Mouse (Mus musculus) cerebellum, adult (tissue): Measurements from ENCODE around the gene Fbrs.
"Not testable (repeated sequence)": the region's sequence is repeated elsewhere in the genome, so short reads cannot be mapped to it uniquely, and the experiment has no call there.

Experiments used
- ATAC-seq: cut with Nextera tagmentation; 2 replicates; pipeline ENCODE4 v1.9.2; 2017; ENCODE audit warnings: mild to moderate bottlenecking, moderate library complexity, mixed read lengths; ENCODE audit not compliant: insufficient number of reproducible peaks, low FRiP score, low TSS enrichment

Gene Fbrs

DNA sequence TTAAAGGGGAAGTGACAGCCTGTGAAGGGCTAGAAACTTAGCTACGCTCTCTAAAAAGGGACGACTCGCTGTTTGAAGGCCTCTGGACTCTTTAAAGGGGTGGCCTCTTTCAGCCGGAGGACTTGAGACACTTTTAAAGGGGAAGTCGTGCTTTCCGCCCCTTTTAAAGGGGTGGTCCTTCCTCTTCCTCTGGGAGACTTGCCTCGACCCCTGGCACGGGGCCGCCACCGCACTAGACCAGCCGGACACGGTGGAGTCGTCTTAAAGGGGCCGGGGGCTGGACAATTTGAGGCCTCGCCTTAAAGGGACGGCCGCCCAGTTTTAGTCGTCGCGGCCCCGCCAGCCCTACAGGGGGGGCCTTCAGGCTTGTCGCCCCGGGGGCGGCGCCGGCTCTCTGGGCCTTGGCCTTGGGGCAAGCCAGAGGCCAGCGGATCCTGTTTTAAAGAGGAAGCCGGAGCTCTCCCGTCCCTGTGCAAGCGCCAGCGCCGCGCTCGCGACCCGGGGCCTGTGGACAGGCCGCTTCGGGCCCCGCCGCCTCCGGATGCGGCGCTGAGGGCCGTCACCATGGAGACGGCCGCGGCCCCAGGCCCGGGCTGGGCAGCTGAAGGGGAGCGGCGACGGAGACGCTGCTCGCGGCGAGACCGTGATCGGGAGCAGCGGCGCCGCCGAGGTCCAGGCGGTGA lies at the start of gene Fbrs:
Gene Fbrs, plus strand, starts transcription at position 565 of the 683 bp plus-strand sequence.
- ATAC-seq: peak; percentile 45

DNA sequence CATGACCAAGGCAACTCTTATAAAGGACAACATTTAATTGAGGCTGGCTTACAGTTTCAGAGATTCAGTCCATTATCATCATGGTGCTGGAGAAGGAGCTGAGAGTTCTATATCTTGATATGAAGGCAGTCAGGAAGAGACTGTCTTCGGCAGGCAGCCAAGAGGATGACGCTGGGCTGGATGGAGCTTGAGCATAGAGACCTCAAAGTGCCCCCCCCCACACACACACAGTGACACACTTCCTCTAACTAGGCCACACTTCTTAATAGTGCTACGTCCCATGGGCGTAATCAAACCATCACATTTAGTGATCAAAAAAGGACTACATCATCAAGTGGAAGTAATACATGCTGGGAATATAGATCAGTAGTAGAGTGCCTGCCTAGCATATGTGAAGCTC lies 43.8 kb upstream of the Fbrs start:
- ATAC-seq: no peak

GRCm38 (mm10) chr7:127437724-127438123 lies 41.3 kb upstream of the Fbrs start:
- no peak for ATAC-seq

DNA sequence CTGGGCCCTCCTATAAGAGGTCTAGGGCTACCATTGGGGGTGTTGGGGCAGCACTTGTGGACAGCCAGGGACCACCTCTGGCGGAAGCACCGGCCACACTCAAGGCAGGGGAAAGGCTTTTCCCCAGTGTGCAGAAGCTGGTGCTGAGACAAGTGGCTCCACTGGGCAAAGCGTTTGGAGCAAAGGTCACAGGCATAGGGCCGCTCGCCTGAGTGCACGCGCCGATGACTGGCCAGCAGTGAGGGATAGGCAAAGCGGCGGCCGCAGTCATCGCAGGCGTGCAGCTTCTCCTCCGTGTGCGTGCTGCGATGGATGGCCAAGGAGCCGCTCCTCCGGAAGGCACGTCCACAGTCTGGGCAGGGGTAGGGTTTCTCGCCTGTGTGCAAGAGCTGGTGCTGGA lies 35.0 kb upstream of the Fbrs start:
- ATAC-seq: no peak

DNA sequence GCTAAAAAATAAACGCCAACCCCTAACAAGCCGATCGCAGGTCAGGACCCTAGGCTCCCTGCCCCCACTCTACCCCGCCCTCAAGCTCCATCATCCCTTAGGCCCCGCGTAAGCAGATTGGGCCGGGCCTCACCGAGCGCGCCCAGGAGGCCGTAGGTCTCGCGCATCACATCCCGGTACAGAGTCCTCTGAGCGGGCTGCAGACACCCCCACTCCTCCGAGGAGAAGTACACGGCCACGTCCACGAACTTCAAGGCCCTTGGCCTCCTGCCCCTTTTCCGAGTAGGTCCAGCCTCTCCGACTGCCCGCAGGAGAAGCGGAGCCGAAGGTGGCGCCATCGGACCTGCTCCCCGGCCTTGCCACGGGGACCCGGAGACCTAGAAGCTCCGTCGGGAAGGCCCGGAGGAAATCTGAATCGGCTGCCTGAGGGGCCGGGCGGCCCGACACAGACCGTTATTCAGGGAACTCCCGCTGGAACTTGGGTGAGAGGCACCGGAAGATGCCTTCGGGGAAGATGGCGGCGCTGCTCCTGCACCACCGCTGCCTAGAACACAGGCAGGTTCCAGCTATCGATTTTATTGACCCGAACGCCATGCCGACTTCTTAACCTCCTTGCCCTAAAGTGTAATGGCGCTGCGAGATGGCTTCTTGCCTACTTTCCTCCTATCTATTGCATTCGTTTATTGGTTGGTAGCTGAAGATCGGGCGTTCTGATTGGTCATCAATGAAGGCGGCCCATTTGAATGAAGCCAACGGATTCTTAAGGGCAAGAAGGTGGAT lies 30.3 kb upstream of the Fbrs start, which contains the start of gene Zfp689:
Gene Zfp689, minus strand, starts transcription at position 638 of the 780 bp plus-strand sequence.
- peak; percentile 92 for ATAC-seq

DNA sequence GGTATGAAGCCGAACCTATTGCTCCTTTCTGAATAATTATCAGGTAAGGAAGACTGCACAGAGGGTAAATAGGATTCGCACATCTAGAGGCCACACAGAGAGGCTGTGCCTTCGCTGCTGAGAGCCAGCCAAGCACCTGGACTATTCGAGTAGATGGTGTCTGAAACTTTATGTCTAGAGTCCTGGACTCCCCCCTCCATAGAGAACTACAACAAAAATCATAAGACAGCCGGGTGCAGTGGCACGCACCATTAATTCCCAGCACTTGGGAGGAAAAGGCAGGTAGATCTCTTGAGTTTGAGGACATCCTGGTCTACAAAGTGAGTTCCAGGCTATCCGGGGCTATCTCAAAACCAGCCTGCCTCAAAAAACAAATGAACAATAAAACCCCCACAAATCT lies 29.0 kb upstream of the Fbrs start:
- ATAC-seq: no peak

- no peak for ATAC-seq
These were observed 25.9 kb upstream of the Fbrs start for GRCm38 (mm10) chr7:127453056-127453455.

GRCm38 (mm10) chr7:127454905-127455304 lies 24.1 kb upstream of the Fbrs start:
- no peak for ATAC-seq

DNA sequence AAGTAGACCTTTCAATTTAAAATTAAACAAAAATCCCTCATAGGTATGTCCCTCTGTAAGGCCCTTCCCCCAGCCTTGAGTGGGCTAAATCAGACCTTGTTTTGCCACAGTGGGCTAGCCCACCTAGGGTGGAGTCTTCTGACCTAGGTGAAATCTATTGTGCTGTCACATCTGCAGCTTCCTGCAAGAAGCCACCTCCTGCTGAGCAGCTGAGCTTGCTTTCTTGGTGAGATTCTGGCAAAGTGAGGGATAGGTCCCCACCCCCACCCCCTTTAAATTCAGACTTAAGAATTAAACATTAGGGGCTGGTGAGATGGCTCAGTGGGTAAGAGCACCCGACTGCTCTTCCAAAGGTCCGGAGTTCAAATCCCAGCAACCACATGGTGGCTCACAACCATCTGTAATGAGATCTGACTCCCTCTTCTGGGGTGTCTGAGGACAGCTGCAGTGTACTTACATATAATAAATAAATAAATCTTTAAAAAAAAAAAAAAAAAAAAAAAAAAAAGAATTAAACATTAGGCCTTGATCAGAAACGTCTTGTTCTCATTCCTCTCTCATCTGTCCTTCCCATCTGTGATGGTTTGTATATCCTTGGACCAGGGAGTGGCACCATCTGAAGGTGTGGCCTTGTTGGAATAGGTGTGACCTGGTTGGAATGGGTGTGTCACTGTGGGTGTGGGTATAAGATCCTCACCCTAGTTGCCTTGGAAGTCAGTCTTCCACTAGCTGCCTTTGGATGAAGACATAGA lies 20.5 kb upstream of the Fbrs start:
- not testable (repeated sequence) for ATAC-seq

DNA sequence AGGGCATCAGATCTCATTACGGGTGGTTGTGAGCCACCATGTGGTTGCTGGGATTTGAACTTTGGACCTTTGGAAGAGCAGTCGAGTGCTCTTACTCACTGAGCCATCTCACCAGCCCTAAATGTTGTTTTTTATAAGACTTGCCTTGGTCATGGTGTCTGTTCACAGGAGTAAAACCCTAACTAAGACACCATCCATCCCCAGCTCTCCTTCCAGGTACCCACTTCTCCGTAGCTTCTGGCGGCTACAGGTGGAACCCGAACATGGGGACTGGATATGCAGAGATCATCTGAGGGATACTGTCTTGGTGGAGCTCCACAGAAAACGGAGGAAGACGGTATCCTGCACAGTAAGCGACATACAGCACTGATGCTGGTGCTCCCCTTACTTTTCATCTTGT lies 19.7 kb upstream of the Fbrs start, which contains the start of gene Prr14:
Gene Prr14, plus strand, starts transcription at position 301 of the 400 bp plus-strand sequence.
- ATAC-seq: not testable (repeated sequence)

DNA sequence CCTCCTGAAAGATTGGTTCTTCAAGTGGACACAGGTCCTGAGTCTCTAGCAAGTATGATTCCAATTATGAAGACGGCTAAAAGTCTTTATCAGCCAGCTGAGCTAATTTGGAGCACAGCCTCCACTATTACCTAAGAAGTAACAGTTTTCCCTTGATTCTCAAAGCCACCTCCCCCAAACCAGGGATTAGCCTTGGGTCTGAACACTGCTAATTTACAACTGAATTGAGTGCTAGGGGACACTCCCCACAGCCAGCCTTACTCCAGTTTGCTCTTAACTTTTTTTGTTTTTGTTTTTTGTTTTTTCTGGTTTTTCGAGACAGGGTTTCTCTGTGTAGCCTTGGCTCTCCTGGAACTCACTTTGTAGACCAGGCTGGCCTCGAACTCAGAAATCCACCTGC lies 13.8 kb upstream of the Fbrs start:
- no peak for ATAC-seq

DNA sequence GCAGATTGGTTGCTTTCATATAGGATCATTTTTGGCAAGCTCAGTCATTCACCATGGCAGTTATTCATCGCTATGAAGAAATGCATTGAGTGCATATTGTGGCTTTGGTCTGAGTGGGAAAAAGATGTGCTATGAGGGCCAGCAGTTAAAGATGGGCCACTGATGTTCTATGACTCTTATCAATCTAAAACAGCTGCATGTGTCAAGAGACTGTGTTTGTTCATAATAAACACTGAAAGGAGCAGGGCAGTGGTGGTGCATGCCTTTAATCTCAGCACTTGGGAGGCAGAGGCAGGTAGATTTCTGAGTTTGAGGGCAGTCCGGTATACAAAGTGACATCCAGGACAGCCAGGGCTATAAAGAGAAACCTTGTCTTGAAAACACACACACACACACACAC lies 13.3 kb upstream of the Fbrs start:
- ATAC-seq: not testable (repeated sequence)

DNA sequence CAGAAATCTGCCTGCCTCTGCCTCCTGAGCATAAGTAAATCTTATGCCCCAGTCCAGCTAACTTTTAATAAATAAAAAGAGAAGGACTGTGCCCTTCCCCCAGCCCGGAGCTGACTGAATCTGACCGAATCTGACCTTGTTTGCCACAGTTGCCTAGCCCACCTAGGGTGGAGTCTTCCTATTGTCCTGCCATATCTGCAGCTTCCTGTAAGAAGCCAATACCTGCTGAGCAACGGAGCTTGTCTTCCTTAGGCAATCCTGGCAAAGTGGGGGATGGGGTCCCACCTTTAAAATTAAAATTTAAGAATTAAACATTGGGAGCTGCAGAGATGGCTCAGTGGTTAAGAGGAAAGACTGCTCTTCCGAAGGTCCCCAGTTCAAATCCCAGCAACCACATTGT lies 12.4 kb upstream of the Fbrs start:
- no peak for ATAC-seq

DNA sequence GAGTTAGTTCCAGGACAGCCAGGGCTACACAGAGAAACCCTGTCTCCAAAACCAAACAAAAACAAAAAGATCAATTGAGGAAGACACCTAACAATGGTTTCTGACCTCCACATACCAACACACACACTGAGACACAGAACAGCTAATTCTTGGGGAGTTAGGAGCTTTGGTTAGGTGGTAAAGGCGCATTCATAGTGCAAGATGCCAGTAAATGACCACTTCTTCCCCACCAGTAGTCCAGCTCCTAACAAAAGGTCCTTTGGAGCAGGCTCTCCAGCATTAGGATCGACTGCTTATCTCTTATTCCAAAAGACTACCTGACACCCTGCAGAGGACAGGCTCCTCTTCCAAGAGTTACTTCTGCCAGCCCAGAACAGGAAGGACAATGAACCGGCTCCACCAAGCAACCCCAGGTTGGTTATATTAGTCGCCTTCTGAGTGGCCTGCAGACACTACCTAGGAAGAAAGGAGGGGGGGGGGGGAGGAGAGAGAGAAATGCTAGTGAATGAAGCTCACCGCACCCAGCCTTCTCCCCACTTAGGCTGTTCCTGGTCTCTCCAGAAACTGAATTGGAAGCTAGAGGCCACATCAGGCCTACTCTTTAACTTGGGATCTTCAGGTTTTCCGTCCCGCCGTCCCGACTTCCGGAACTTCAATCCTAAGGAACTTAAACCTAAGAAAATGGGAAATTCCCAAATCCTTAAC lies 8.8 kb upstream of the Fbrs start:
- ATAC-seq: no peak

DNA sequence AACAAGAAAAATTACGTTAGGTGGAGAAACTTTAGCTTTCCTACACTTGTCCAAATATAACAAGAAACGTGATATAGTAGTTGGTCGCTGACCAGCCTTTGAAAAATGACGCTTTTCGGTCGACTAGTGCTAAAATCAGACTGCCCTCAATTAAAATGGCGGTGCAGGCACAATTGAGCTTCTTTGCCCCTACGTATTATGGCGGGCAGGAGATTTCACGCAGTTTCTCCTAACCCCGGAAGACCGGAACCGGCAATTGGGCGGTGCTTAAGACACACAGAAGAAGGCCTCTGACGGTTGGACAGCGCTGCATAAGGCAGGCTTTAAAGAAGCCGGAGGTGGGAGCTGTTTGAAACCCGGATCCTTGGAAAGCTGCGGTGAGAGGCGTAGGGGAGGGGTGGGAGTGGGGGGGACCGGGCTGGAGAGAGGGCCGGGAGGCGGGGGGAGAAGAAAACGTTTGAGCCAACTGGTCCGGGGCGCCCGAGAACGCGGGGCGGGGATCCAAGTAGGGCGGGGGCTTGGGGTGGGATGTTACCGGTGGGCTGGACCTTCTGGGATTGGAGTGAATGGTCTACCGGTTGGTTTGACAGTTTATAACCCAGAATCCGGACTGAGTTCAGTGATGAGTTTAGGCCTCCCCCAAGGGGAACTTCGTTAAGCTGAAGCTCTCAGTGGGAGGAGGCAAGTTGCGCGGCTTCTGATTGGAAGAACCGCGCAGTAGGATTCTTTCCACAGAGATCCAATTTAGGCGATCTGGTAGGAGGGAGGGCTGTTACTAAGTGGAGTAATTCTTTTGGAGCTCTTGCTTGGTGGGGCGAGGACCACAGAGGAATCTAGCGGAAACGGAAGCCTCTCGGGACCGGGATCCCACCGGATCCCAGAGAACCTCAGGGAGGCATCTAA lies 8.0 kb upstream of the Fbrs start:
- ATAC-seq: peak; percentile 91

DNA sequence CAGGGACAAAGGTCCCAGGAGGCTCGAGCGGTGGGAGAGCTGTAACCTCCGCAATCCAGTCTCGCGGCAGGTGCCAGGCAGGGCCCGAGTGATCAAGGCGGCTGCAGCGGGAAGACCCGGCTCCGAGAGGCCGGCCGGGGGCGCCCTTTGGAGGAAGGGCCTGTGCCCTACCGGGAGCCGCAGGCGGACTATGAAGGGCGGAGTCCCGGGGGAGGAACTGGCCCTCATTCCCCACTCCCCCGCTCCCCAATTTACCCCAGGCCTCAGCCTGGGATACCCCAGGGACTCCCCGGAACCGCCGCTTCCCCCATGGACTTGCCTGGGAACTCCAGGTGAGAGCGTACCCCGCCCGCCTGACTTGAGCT lies 7.4 kb upstream of the Fbrs start:
- ATAC-seq: peak; percentile 1; the same call in 1 of the 2 replicates

DNA sequence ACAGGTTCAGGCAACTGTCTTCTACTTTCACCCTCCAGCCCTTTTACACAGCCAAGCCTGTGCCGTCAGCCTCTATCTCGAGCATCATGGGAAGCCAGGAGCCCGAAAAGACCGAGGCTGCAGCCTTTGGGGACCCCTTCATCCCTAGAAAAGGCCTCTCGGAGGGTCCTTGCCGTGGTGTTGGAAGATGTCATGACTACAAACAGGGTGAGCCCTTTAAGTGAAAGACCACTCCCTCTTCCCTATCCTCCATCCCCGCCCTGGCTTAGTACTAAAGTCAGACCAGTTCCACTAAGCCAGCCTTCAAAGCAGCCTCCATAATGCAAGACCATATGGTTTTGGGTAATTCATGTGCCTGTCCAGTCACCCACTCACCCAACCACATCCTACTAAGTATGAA lies 6.9 kb upstream of the Fbrs start:
- ATAC-seq: no peak

- ATAC-seq: no peak
These were observed 5.3 kb upstream of the Fbrs start for GRCm38 (mm10) chr7:127473705-127474104.

GRCm38 (mm10) chr7:127474378-127475070 lies 4.5 kb upstream of the Fbrs start:
- ATAC-seq: no peak
